Mouse (Mus musculus): Measurements from ENCODE around the gene Abl2. TPM values are rescaled to one million over a fixed set of nuclear protein-coding genes. Genes with fewer than 3 reads are reported as not detected.
A peak's percentile ranks its signal among the peaks of the same experiment; 100 is the strongest.

Abl2 gene
- polyA plus RNA-seq, 1 experiment from 2014 or later, result 6.6 TPM

GRCm38 (mm10) chr1:156665777-156666176 is 107.2 kb downstream of the Abl2 start:
- H3K4me3 ChIP-seq (replicated peaks), result no peak overlapping the region
- no peak overlapping the region for H3K9ac ChIP-seq
- no peaks in the 10 kb centered on the region for H3K9me3 ChIP-seq
- no peaks in the 10 kb centered on the region for H3K36me3 ChIP-seq (replicated peaks)
- ATAC-seq (ENCODE audit: low FRiP score), result no peak
- 92% methylated on average over 8 of the region's 8 CpGs for WGBS
- H3K27me3 ChIP-seq, result no peaks in the 10 kb centered on the region
- H3K4me1 ChIP-seq, result no peaks in the 10 kb centered on the region
- no peak overlapping the region for H3K27ac ChIP-seq
- H3K4me2 ChIP-seq, result no peak overlapping the region

- Histone ChIP-seq H3K4me1 (no peaks in the 10 kb centered on the region), H3K4me3 (replicated peaks) (no peak overlapping the region), H3K4me2 (no peak overlapping the region), H3K9ac (no peak overlapping the region), H3K9me3 (no peaks in the 10 kb centered on the region), H3K27ac (no peak overlapping the region), H3K36me3 (replicated peaks) (no peaks in the 10 kb centered on the region), H3K27me3 (no peaks in the 10 kb centered on the region)
- ATAC-seq (ENCODE audit: low FRiP score), result no peak
- WGBS, result 89% methylated on average over 23 of the region's 23 CpGs
These were observed 108.7 kb downstream of the Abl2 start for GRCm38 (mm10) chr1:156667141-156667926.

DNA sequence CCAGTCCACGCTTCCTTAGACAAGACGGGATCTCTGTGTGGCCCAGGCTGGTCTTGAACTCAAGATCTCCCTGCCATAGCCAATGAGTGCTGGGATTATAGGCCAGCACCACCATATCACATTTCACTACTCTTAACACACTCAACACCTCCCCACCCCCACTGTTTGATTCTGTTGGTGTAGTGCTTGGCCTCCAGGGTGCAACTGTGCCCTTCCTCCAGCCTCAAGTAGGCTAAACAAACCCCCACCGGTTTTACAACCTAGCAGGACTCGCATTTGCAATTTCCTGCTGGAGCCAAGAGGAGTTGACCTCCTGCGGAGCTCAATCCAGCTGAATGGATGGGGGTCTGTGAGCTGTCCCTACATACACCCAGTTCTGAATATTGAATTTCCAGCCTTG is 110.0 kb downstream of the Abl2 start:
- H3K36me3 ChIP-seq (replicated peaks), result no peaks in the 10 kb centered on the region
- H3K27me3 ChIP-seq, result peaks cover 9% of the 10 kb centered on the region; the same call in 1 of the 2 replicates
- H3K4me1 ChIP-seq, result peaks cover 11% of the 10 kb centered on the region
- no peak overlapping the region for H3K4me2 ChIP-seq
- no peak overlapping the region for H3K27ac ChIP-seq
- no peak overlapping the region for H3K9ac ChIP-seq
- no peak for ATAC-seq (ENCODE audit: low FRiP score)
- H3K9me3 ChIP-seq, result no peaks in the 10 kb centered on the region
- no peak overlapping the region for H3K4me3 ChIP-seq (replicated peaks)
- 34% methylated on average over 5 of the region's 5 CpGs for WGBS

GRCm38 (mm10) chr1:156669208-156669983 is 110.8 kb downstream of the Abl2 start:
- H3K4me2 ChIP-seq, result no peak overlapping the region
- H3K9me3 ChIP-seq, result no peaks in the 10 kb centered on the region
- no peaks in the 10 kb centered on the region for H3K36me3 ChIP-seq (replicated peaks)
- WGBS, result 44% methylated on average over 11 of the region's 11 CpGs
- peaks cover 15% of the 10 kb centered on the region; the same call in 1 of the 2 replicates for H3K27me3 ChIP-seq
- no peak for ATAC-seq (ENCODE audit: low FRiP score)
- H3K4me1 ChIP-seq, result peaks cover 18% of the 10 kb centered on the region
- H3K9ac ChIP-seq, result no peak overlapping the region
- no peak overlapping the region for H3K27ac ChIP-seq
- no peak overlapping the region for H3K4me3 ChIP-seq (replicated peaks)

- Histone ChIP-seq H3K4me1 (peaks cover 21% of the 10 kb centered on the region), H3K27ac (no peak overlapping the region), H3K9ac (no peak overlapping the region), H3K27me3 (peaks cover 16% of the 10 kb centered on the region; the same call in 1 of the 2 replicates), H3K4me3 (replicated peaks) (no peak overlapping the region), H3K36me3 (replicated peaks) (no peaks in the 10 kb centered on the region), H3K4me2 (no peak overlapping the region), H3K9me3 (no peaks in the 10 kb centered on the region)
- no peak for ATAC-seq (ENCODE audit: low FRiP score)
- WGBS, result 96% methylated on average over 3 of the region's 3 CpGs
These were observed 113.3 kb downstream of the Abl2 start for GRCm38 (mm10) chr1:156671921-156672320.

GRCm38 (mm10) chr1:156672720-156673475 is 114.3 kb downstream of the Abl2 start:
- H3K36me3 ChIP-seq (replicated peaks), result no peaks in the 10 kb centered on the region
- ATAC-seq (ENCODE audit: low FRiP score), result no peak; the same call in 1 of the 2 replicates
- peak overlapping the region; percentile 55 for H3K4me3 ChIP-seq (replicated peaks)
- no peaks in the 10 kb centered on the region for H3K9me3 ChIP-seq
- WGBS, result 7% methylated on average over 14 of the region's 14 CpGs
- H3K27me3 ChIP-seq, result peaks cover 16% of the 10 kb centered on the region; the same call in 1 of the 2 replicates
- H3K4me2 ChIP-seq, result peak overlapping the region; percentile 98
- peaks cover 21% of the 10 kb centered on the region for H3K4me1 ChIP-seq
- H3K9ac ChIP-seq, result peak overlapping the region; percentile 73
- no peak overlapping the region for H3K27ac ChIP-seq

- no peaks in the 10 kb centered on the region for H3K9me3 ChIP-seq
- H3K4me1 ChIP-seq, result peaks cover 21% of the 10 kb centered on the region
- peak overlapping the region; percentile 73 for H3K9ac ChIP-seq
- H3K4me2 ChIP-seq, result peak overlapping the region; percentile 98
- no peaks in the 10 kb centered on the region for H3K36me3 ChIP-seq (replicated peaks)
- no peak overlapping the region for H3K27ac ChIP-seq
- WGBS, result under 1% methylated on average over 28 of the region's 29 CpGs
- peak overlapping the region; percentile 55 for H3K4me3 ChIP-seq (replicated peaks)
- H3K27me3 ChIP-seq, result peaks cover 16% of the 10 kb centered on the region; the same call in 1 of the 2 replicates
- ATAC-seq (ENCODE audit: low FRiP score), result peak; percentile 61; the same call in 1 of the 2 replicates
These were observed 115.0 kb downstream of the Abl2 start for GRCm38 (mm10) chr1:156673476-156674194.

DNA sequence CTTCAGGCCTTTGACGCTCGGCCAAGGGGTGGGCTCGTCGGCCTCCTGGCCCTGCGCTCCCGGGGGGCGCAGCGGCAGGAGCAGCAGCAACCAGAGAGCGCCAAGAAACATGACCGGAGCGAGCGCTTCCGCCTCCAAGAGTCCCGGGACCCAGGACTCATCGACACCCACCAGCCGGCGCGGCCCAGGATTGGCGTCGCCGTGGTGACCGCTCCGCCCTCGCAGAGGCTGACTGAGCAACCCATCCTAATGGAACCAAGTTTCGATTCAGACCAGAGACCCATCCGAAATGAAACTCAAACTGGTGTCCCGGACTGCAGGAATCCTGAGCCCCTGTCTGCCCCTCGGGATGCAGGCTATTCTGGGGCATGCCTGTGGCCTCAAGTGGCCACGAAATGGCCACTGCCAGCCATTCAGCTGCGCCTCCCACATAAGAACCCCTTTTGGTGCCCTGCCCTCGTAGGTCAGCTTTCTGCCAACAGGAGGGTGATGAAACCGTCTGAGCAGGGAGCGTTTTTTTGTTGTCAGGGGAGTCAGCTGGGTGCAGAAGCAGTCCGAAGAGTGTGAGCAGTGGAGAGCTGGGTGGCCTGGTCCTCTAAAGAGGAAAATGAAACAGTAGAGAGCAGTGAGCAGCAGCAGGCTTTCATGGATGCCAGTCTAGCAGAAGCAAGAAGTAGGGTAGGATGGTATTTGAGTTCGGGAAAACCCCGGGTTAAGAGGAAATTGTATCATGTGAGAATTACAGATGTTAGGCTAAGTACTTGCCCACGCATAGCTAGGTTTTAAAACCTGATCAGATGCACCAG is 115.8 kb downstream of the Abl2 start, which contains the start of gene Tor3a:
Gene Tor3a (minus strand): TSS at position 162 of the 806 bp plus-strand sequence.
- Histone ChIP-seq H3K9ac (peak within 1 kb of the TSS; percentile 73), H3K27ac (no peak within 1 kb of the TSS)
- WGBS, result 8% methylated on average over 37 of the region's 37 CpGs

DNA sequence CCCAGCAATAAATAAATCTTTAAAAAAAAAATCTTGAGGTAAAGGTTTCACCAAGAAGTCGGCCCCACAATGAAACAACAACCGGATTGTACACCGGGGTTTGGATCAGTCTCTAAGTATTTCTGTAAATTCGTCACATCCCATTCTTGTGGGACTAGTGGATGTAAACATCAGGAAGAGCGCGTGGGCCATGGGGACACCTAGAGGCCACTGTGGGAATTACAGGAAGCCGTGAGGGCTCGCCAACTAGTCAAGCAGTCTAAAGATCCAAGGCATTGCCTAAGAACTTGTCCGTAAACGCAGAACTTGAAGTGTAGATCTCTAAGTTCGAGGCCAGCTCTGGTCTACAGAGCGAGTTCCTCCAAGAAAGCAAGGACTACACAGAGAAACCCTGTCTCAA is 117.6 kb downstream of the Abl2 start:
- Histone ChIP-seq H3K27me3 (peaks cover 16% of the 10 kb centered on the region; the same call in 1 of the 2 replicates), H3K9me3 (no peaks in the 10 kb centered on the region), H3K4me3 (replicated peaks) (no peak overlapping the region), H3K4me2 (no peak overlapping the region), H3K9ac (no peak overlapping the region), H3K27ac (no peak overlapping the region), H3K36me3 (replicated peaks) (peaks cover 8% of the 10 kb centered on the region), H3K4me1 (peaks cover 21% of the 10 kb centered on the region)
- no peak for ATAC-seq (ENCODE audit: low FRiP score)
- 34% methylated on average over 12 of the region's 12 CpGs for WGBS

More for the DNA sequence above, 115.8 kb downstream of the Abl2 start, which contains the start of gene Tor3a:
- Histone ChIP-seq H3K9me3 (no peaks in the 10 kb centered on the region), H3K27me3 (peaks cover 16% of the 10 kb centered on the region; the same call in 1 of the 2 replicates), H3K4me2 (peak within 1 kb of the TSS; percentile 98), H3K36me3 (replicated peaks) (no peaks in the 10 kb centered on the region; the same call in 1 of the 2 replicates), H3K4me3 (replicated peaks) (peak within 1 kb of the TSS; percentile 55), H3K4me1 (peaks cover 21% of the 10 kb centered on the region)
- ATAC-seq (ENCODE audit: low FRiP score), result peak; percentile 80

- ATAC-seq (ENCODE audit: low FRiP score), result no peak
- H3K36me3 ChIP-seq (replicated peaks), result peaks cover 12% of the 10 kb centered on the region
- WGBS, result 81% methylated on average over 5 of the region's 5 CpGs
These were observed 118.0 kb downstream of the Abl2 start for GRCm38 (mm10) chr1:156676596-156676995.

DNA sequence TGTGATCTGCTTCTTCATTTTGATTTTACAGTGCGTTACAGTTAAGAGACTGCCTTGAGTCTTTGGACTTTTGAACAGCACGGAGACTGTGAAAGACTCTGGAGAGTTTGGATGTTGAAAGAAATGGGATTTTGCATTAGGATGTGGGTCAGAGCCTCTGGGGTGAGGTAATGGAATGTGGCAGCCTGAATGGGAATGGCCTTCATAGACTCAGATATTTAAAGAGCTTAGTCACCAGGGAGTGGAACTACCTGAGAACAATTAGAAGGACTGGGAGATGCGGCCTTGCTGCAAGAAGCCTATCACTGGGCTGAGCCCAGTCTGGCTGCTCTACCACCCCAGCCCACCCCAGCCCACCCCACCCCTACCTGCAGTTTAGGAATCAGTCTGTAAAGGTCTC is 118.6 kb downstream of the Abl2 start:
- 75% methylated on average over 3 of the region's 3 CpGs for WGBS
- Histone ChIP-seq H3K4me1 (peaks cover 21% of the 10 kb centered on the region), H3K9me3 (no peaks in the 10 kb centered on the region), H3K9ac (no peak overlapping the region), H3K4me3 (replicated peaks) (no peak overlapping the region), H3K36me3 (replicated peaks) (peaks cover 12% of the 10 kb centered on the region), H3K27me3 (peaks cover 16% of the 10 kb centered on the region; the same call in 1 of the 2 replicates), H3K27ac (no peak overlapping the region), H3K4me2 (no peak overlapping the region)
- ATAC-seq (ENCODE audit: low FRiP score), result no peak

More at GRCm38 (mm10) chr1:156676596-156676995, 118.0 kb downstream of the Abl2 start:
- Histone ChIP-seq H3K4me3 (replicated peaks) (no peak overlapping the region), H3K9ac (no peak overlapping the region), H3K27ac (no peak overlapping the region), H3K9me3 (no peaks in the 10 kb centered on the region), H3K27me3 (peaks cover 16% of the 10 kb centered on the region; the same call in 1 of the 2 replicates), H3K4me1 (peaks cover 21% of the 10 kb centered on the region), H3K4me2 (no peak overlapping the region)
